Mouse (Mus musculus): ENCODE results near the gene Rbms3.

DNA sequence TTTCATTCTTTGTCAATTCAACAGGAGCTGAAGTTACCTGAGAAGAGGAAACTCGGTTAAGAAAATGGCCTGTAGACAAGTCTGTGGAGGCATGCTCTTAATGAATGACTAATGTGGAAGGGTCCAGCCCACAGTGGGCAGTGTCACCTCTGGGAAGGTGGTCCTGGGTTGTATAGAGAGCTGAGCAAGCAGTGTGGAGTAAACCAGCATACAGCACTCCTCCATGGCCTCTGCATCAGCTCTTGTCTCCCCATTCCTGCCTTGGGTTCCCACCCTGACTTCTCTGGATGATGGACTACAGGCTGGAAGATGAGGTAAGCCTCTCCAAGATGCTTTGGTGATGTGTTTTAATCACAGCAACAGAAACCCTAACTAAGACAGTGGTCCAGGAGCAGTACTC, 597.0 kb downstream of the Rbms3 start:
- no peak for TF ChIP-seq CTCF (conservative IDR thresholded peaks at IDR 0.05; ENCODE audit: insufficient read depth, insufficient read length, low read depth, low read length)
- TF ChIP-seq POLR2A (IDR thresholded peaks at IDR 0.05; ENCODE audit: low read depth, low read length): no peak
